Mouse (Mus musculus): ENCODE data around the gene Hoxd12. TPM values are rescaled to one million over a fixed set of nuclear protein-coding genes. Genes with fewer than 3 reads are reported as not detected.

Hoxd12 gene
- total RNA-seq, 2 experiments from 2014 or later: not detected

GRCm38 (mm10) chr2:74666411-74666810 is 8.4 kb upstream of the Hoxd12 start:
- no peak for DNase-seq

GRCm38 (mm10) chr2:74667191-74667841 is 7.5 kb upstream of the Hoxd12 start:
- DNase-seq: no peak

- no peak for DNase-seq
These were observed 6.9 kb upstream of the Hoxd12 start, which contains the start of gene Hoxd13 for GRCm38 (mm10) chr2:74667842-74668357. Hoxd13 (plus strand) TSS chr2:74668310.

- no peak for DNase-seq
These were observed 6.2 kb upstream of the Hoxd12 start for GRCm38 (mm10) chr2:74668370-74669229.

- no peak for DNase-seq
These were observed 5.6 kb upstream of the Hoxd12 start for GRCm38 (mm10) chr2:74669230-74669578.

- DNase-seq: no peak
These were observed 5.1 kb upstream of the Hoxd12 start for GRCm38 (mm10) chr2:74669650-74670235.

- DNase-seq: no peak
These were observed 4.1 kb upstream of the Hoxd12 start for GRCm38 (mm10) chr2:74670632-74671188.

- no peak for DNase-seq
These were observed 3.0 kb upstream of the Hoxd12 start for GRCm38 (mm10) chr2:74671847-74672246.

GRCm38 (mm10) chr2:74672481-74673362 is 2.1 kb upstream of the Hoxd12 start:
- DNase-seq: no peak

- no peak for DNase-seq
These were observed 883 bp upstream of the Hoxd12 start for GRCm38 (mm10) chr2:74673835-74674425.

- no peak for DNase-seq
These were observed 961 bp downstream of the Hoxd12 start for GRCm38 (mm10) chr2:74675666-74676282.

GRCm38 (mm10) chr2:74676376-74677052 is 1.7 kb downstream of the Hoxd12 start:
- DNase-seq: no peak

GRCm38 (mm10) chr2:74677106-74677505 is 2.3 kb downstream of the Hoxd12 start:
- no peak for DNase-seq

- DNase-seq: no peak
These were observed 4.2 kb downstream of the Hoxd12 start, which contains the start of gene Hoxd11 for GRCm38 (mm10) chr2:74678891-74679595. Hoxd11 (plus strand) TSS chr2:74679557.

GRCm38 (mm10) chr2:74679596-74679971 is 4.8 kb downstream of the Hoxd12 start:
- no peak for DNase-seq

GRCm38 (mm10) chr2:74679980-74680379 is 5.2 kb downstream of the Hoxd12 start:
- DNase-seq: no peak

- no peak for DNase-seq
These were observed 6.0 kb downstream of the Hoxd12 start for GRCm38 (mm10) chr2:74680561-74681398.

Data from layer of hippocampus, postnatal 36 days (tissue).